Mouse (Mus musculus) G1E (cell line): ENCODE measurements around the gene Gpc4. TPM values are rescaled to one million over a fixed set of nuclear protein-coding genes. Genes with fewer than 3 reads are reported as not detected.

ENCODE experiments used
- ATAC-seq: 2 replicates; pipeline ENCODE4 v1.8.0; 2016; ENCODE audit warnings: mild to moderate bottlenecking; ENCODE audit not compliant: insufficient number of reproducible peaks, poor library complexity, low FRiP score, severe bottlenecking; ENCODE audit errors: extremely low read depth
- DNase-seq: peaks from one replicate; pipeline ENCODE4 v3.0.0; 2012; ENCODE audit warnings: low spot score
- H3K27me3 ChIP-seq: 2 replicates; pipeline ENCODE4 v1.6.1; 2012; ENCODE audit warnings: mild to moderate bottlenecking, low read length, inconsistent platforms; ENCODE audit not compliant: insufficient read depth
- H3K36me3 ChIP-seq: replicated peaks from 2 replicates; pipeline ENCODE3; 2012; ENCODE audit warnings: mild to moderate bottlenecking, inconsistent platforms
- H3K4me1 ChIP-seq: 2 replicates; pipeline ENCODE4 v1.6.1; 2012; ENCODE audit warnings: low read depth, low read length, inconsistent platforms, mixed read lengths; ENCODE audit not compliant: insufficient read depth
- H3K4me3 ChIP-seq: 2 replicates; pipeline ENCODE4 v1.5.1; 2012; ENCODE audit warnings: low read depth, mild to moderate bottlenecking, inconsistent platforms, low read length, moderate library complexity, mixed read lengths
- H3K9me3 ChIP-seq: replicated peaks from 2 replicates; pipeline ENCODE4 v1.6.1; 2012; ENCODE audit warnings: inconsistent platforms
- CTCF ChIP-seq: IDR thresholded peaks from 2 replicates; pipeline ENCODE4 v1.5.1; 2012; ENCODE audit warnings: low read depth, low read length, inconsistent platforms, mixed read lengths
- GATA1 ChIP-seq: IDR thresholded peaks from 2 replicates; pipeline ENCODE4 v1.6.1; 2012; ENCODE audit warnings: borderline replicate concordance, low read length, inconsistent platforms, mixed read lengths
- GATA2 ChIP-seq: IDR thresholded peaks from 2 replicates; pipeline ENCODE4 v1.6.1; 2012; ENCODE audit warnings: low read depth, low read length, inconsistent platforms, borderline replicate concordance
- POLR2AphosphoS5 ChIP-seq: IDR thresholded peaks from 2 replicates; pipeline ENCODE4 v1.6.1; 2012; ENCODE audit warnings: low read depth, low read length, inconsistent platforms; ENCODE audit not compliant: insufficient replicate concordance
- TAL1 ChIP-seq: conservative IDR thresholded peaks from 2 replicates; pipeline ENCODE4 v1.6.1; 2012; ENCODE audit warnings: low read depth, low read length, inconsistent platforms, mixed read lengths
- polyA plus RNA-seq: library from polyadenylated mRNA; stranded (reverse); fragments of >175 nt; gene quantifications from 2 replicates; pipeline ENCODE4 v1.2.3, GENCODE M21; 2012
- total RNA-seq, 2 experiments: library from RNA; stranded (forward) in 1 of 2; stranded (reverse) in 1 of 2; fragments of 200-1000 nt in 1 of 2; fragments of >200 nt in 1 of 2; fragmentation: Nextera tagmentation in 1 of 2; gene quantifications; 2 replicates each; pipeline ENCODE4 v1.2.3; 2014 to 2017

The Gpc4 gene
- total and polyA plus RNA-seq, 3 experiments: 22.7 to 86.4 (median 23.6) TPM

DNA sequence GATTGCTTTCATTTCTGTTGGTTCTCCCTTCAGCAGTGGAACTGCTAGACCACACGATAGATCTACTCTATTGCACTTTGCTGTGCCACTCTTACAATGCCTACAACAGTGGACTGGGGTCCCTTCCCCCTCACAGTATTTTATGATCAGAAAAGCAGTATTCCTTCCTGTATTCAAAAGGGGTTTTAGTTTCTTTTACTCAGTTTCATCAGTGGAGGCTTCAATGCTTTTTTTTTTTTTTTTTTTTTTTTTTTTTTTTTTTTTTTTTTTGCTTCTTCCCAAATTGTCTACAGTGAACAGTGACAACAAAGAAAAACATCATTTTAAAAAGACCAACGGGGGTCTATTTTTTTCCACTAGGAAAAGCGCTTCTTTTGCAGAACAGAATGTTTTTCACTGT is 81.5 kb downstream of the Gpc4 start:
- H3K4me1 ChIP-seq: peaks cover 2% of the 10 kb centered on the region; the same call in 1 of the 2 replicates
- no peaks in the 10 kb centered on the region for H3K27me3 ChIP-seq
- ATAC-seq (no peak), DNase-seq (no peak)
- TF ChIP-seq GATA2: no peak
- no peak for TF ChIP-seq CTCF
- no peak for TF ChIP-seq GATA1
- H3K9me3 ChIP-seq: no peaks in the 10 kb centered on the region
- H3K36me3 ChIP-seq: peaks cover 4% of the 10 kb centered on the region
- no peak overlapping the region for H3K4me3 ChIP-seq

DNA sequence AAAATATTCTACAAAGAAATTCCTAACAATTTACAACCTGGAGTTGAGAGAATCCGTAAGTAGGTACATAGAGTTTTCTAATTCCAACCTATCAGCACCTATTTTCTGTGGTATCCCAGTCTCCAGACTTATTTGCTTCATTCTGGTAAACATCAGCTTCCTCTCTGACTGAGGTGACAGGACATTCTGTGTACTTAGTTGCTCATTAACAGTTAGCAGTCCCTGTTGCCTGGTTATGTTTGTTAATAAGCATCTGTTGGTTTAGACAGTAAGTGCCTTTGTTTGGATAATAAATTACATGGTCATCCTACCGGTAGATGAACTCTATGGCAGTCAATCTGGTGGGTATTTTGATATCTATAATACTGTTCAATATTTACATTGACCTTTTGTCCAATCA is 92.6 kb downstream of the Gpc4 start:
- ATAC-seq (no peak), DNase-seq (no peak)
- Histone ChIP-seq H3K9me3 (no peaks in the 10 kb centered on the region), H3K36me3 (peaks cover 19% of the 10 kb centered on the region), H3K27me3 (no peaks in the 10 kb centered on the region), H3K4me3 (no peak overlapping the region), H3K4me1 (peaks cover 8% of the 10 kb centered on the region; the same call in 1 of the 2 replicates)
- TF ChIP-seq GATA2 (no peak), POLR2AphosphoS5 (no peak), GATA1 (no peak), TAL1 (no peak), CTCF (no peak)

DNA sequence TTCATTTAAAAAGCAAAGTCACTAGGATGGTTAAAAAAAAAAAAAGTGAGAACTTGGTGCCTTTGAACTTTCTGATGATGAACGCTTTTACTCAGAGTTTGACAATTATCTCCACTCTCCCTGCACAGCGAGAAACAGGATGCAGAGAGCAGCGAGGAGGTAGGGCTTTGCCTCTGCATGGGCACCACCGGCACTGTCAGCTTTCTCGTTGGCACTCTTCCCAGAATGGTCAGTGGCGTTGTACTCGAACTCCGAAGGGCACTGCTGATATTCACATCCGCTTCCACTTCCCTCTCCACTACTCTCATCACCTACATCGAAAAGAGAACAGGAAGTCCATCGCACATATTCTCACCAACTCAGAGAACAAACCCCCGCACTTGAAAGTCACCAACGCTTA is 111.6 kb downstream of the Gpc4 start:
- Histone ChIP-seq H3K4me3 (no peak overlapping the region), H3K9me3 (no peaks in the 10 kb centered on the region), H3K27me3 (no peaks in the 10 kb centered on the region), H3K36me3 (peaks cover 46% of the 10 kb centered on the region), H3K4me1 (no peaks in the 10 kb centered on the region; the same call in 1 of the 2 replicates)
- no peak for ATAC-seq
- TF ChIP-seq GATA1 (no peak), GATA2 (no peak), CTCF (no peak), POLR2AphosphoS5 (no peak), TAL1 (no peak)
- DNase-seq: no peak

- Histone ChIP-seq H3K4me1 (no peaks in the 10 kb centered on the region; the same call in 1 of the 2 replicates), H3K9me3 (no peaks in the 10 kb centered on the region), H3K4me3 (no peak overlapping the region), H3K27me3 (no peaks in the 10 kb centered on the region), H3K36me3 (peaks cover 41% of the 10 kb centered on the region)
- ATAC-seq (no peak), DNase-seq (no peak)
- TF ChIP-seq POLR2AphosphoS5 (no peak), TAL1 (no peak), CTCF (no peak), GATA1 (no peak), GATA2 (no peak)
Observed at GRCm38 (mm10) chrX:52052011-52052410, 113.0 kb downstream of the Gpc4 start.

DNA sequence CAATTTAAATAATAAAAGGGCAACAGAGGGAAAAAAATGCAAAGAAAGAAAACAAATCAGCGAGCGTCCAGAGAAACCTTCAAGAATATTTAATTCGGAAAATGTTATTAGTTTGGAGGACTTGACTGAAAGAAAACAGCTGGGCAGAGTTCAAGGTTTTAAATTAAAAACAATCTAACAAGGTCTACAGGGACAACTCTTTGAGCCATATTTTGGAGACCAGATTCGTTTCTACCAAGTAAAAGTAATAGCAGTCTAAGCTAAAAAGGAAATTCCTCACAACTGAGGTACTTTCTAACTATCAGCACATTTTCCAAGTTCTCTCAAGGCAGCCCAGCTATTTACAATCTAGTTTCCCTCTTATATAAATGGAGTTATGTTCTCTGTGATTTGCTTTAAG is 114.1 kb downstream of the Gpc4 start:
- Histone ChIP-seq H3K4me3 (no peak overlapping the region), H3K9me3 (no peaks in the 10 kb centered on the region), H3K36me3 (peaks cover 32% of the 10 kb centered on the region), H3K27me3 (no peaks in the 10 kb centered on the region), H3K4me1 (no peaks in the 10 kb centered on the region; the same call in 1 of the 2 replicates)
- no peak for TF ChIP-seq GATA2
- no peak for TF ChIP-seq TAL1
- TF ChIP-seq CTCF: no peak
- no peak for TF ChIP-seq GATA1
- TF ChIP-seq POLR2AphosphoS5: no peak
- ATAC-seq: no peak
- DNase-seq: no peak

DNA sequence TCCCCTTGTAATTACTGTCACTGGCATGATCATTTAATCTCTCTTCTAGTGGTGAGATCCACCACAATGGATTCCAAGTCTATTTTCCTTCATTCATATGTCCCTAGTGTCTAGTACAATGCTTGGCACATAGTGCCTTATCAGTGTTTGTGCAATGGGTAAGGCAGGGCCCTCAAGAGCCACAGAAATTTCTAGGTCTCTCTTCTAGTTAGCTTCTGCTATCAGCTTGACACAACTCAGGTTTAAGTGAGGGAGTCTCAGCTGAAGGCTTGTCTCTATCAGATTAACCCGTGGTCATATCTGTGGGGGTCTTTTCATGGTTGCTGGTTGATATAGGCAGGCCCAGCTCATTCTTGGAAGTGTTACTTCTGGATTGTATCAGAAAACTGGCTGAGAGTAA is 125.2 kb downstream of the Gpc4 start:
- no peak for TF ChIP-seq GATA2
- TF ChIP-seq GATA1: no peak
- no peak for TF ChIP-seq CTCF
- TF ChIP-seq TAL1: no peak
- TF ChIP-seq POLR2AphosphoS5: no peak
- ATAC-seq (no peak), DNase-seq (no peak)

GRCm38 (mm10) chrX:52030146-52030545 is 134.9 kb downstream of the Gpc4 start:
- Histone ChIP-seq H3K4me3 (no peak overlapping the region), H3K9me3 (no peaks in the 10 kb centered on the region), H3K36me3 (no peaks in the 10 kb centered on the region), H3K27me3 (no peaks in the 10 kb centered on the region; the same call in 1 of the 2 replicates), H3K4me1 (no peaks in the 10 kb centered on the region)
- TF ChIP-seq CTCF (no peak), TAL1 (no peak), POLR2AphosphoS5 (no peak), GATA1 (no peak), GATA2 (no peak)
- no peak for DNase-seq
- no peak for ATAC-seq

More for the DNA sequence above, 125.2 kb downstream of the Gpc4 start:
- Histone ChIP-seq H3K27me3 (no peaks in the 10 kb centered on the region), H3K4me3 (no peak overlapping the region), H3K4me1 (no peaks in the 10 kb centered on the region), H3K36me3 (no peaks in the 10 kb centered on the region), H3K9me3 (no peaks in the 10 kb centered on the region)
